Mouse (Mus musculus) hindbrain, embryonic 16.5 days (tissue): Measurements from ENCODE around the gene Vash1. TPM values are rescaled to one million over a fixed set of nuclear protein-coding genes. Genes with fewer than 3 reads are reported as not detected.

ENCODE experiments used
- ATAC-seq: fragments of 200-750 bp; cut with Nextera tagmentation; 2 replicates; pipeline ENCODE4 v1.8.0; 2017; ENCODE audit warnings: moderate TSS enrichment, moderate library complexity
- H3K27ac ChIP-seq: fragments of 300-500 bp; sonication (generic); 2 replicates; pipeline ENCODE4 v1.5.1; 2014; ENCODE audit warnings: low read depth, mild to moderate bottlenecking, control low read depth, low read length, moderate library complexity
- H3K27me3 ChIP-seq: fragments of 300-500 bp; sonication (generic); replicated peaks from 2 replicates; pipeline ENCODE4 v1.6.1; 2014; ENCODE audit warnings: low read length; ENCODE audit not compliant: control insufficient read depth, insufficient read depth
- H3K36me3 ChIP-seq: fragments of 300-500 bp; sonication (generic); 2 replicates; pipeline ENCODE4 v1.6.1; 2014; ENCODE audit warnings: mild to moderate bottlenecking, low read length, moderate library complexity, mixed read lengths; ENCODE audit not compliant: control insufficient read depth, insufficient read depth
- H3K4me1 ChIP-seq: fragments of 300-500 bp; sonication (generic); 2 replicates; pipeline ENCODE4 v1.6.1; 2014; ENCODE audit warnings: low read depth, low read length; ENCODE audit not compliant: control insufficient read depth, insufficient read depth
- H3K4me2 ChIP-seq: fragments of 300-500 bp; sonication (generic); 2 replicates; pipeline ENCODE4 v1.6.1; 2014; ENCODE audit warnings: mild to moderate bottlenecking, low read length, control low read depth, moderate library complexity
- H3K4me3 ChIP-seq: fragments of 300-500 bp; sonication (generic); 2 replicates; pipeline ENCODE4 v1.5.1; 2014; ENCODE audit warnings: mild to moderate bottlenecking, low read length, control low read depth, moderate library complexity
- H3K9ac ChIP-seq: fragments of 300-500 bp; sonication (generic); 2 replicates; pipeline ENCODE4 v1.6.1; 2014; ENCODE audit warnings: low read depth, mild to moderate bottlenecking, control low read depth, low read length, moderate library complexity
- H3K9me3 ChIP-seq: fragments of 300-500 bp; sonication (generic); 2 replicates; pipeline ENCODE4 v1.6.1; 2014; ENCODE audit warnings: mild to moderate bottlenecking, low read length, moderate library complexity; ENCODE audit not compliant: control insufficient read depth
- WGBS: fragments of 180-500 bp; shearing (Covaris S2); extraction: QIAGEN DNeasy Blood & Tissue Kit; methylation state at CpG from one replicate; pipeline ENCODE4 v1.1.7; 2014; 5-methylcytosine and 5-hydroxymethylcytosine counted together
- polyA plus RNA-seq: library from polyadenylated mRNA; unstranded; fragments of >200 nt; fragmentation: Nextera tagmentation; extraction: Ambion mirVana; gene quantifications from 2 replicates; pipeline ENCODE4 v1.2.1, GENCODE M21; 2015

The Vash1 gene
- polyA plus RNA-seq, 1 experiment from 2014 or later = 28.3 TPM

DNA sequence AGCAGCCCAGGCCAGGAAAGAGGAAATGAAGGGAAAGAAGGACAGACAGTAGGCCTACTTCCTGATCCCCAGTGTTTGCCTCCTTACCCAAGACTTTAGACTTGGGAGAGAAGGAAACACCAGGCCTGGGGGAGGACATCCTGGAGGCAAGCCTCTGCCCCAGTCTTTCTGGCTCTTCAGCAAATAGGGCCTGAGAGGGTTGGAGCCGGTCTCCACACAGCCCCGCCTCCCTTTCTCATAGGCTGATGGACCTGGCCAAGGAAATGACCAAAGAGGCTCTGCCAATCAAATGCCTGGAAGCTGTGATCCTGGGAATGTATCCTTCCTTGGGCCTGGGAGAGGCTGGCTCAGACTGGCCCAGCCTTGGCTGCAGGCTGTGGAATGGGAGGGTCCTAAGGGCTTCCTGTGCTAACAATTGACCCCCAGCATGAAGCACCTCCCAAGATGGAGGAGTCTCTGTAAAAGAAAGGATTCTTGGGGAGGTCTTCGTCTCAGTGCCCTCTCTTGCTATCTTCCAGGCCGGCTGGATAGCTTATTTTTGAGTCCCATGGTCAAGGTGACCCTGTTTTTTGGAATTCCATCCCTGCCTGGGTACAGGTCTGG, 9.6 kb downstream of the Vash1 start:
- ATAC-seq = no peak
- Histone ChIP-seq H3K4me1 (peaks cover 19% of the 10 kb centered on the region), H3K4me3 (no peak overlapping the region), H3K9me3 (no peaks in the 10 kb centered on the region), H3K27ac (peak overlapping the region; percentile 14; the same call in 1 of the 2 replicates), H3K9ac (no peak overlapping the region), H3K27me3 (no peaks in the 10 kb centered on the region), H3K36me3 (peaks cover 25% of the 10 kb centered on the region), H3K4me2 (no peak overlapping the region)
- 78% methylated on average over 4 of the region's 4 CpGs for WGBS

DNA sequence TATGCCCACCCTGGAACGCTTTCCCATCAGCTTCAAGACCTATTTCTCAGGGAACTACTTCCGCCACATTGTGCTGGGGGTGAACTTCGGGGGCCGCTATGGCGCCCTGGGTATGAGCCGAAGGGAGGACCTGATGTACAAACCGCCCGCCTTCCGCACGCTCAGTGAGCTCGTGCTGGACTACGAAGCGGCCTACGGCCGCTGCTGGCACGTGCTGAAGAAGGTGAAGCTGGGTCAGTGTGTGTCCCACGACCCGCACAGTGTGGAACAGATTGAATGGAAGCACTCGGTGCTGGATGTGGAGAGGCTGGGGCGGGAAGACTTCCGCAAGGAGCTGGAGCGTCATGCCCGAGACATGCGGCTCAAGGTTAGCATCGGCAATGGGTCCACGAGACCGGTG, 10.4 kb downstream of the Vash1 start:
- no peak overlapping the region for H3K4me2 ChIP-seq
- 96% methylated on average over 27 of the region's 27 CpGs for WGBS
- no peak for ATAC-seq
- no peak overlapping the region for H3K27ac ChIP-seq
- H3K9me3 ChIP-seq = no peaks in the 10 kb centered on the region
- peaks cover 16% of the 10 kb centered on the region for H3K4me1 ChIP-seq
- no peak overlapping the region for H3K4me3 ChIP-seq
- no peaks in the 10 kb centered on the region for H3K27me3 ChIP-seq
- peaks cover 25% of the 10 kb centered on the region for H3K36me3 ChIP-seq
- H3K9ac ChIP-seq = no peak overlapping the region

GRCm38 (mm10) chr12:86690700-86691485, 12.4 kb downstream of the Vash1 start:
- H3K9ac ChIP-seq = no peak overlapping the region; the same call in 1 of the 2 replicates
- H3K4me3 ChIP-seq = no peak overlapping the region
- ATAC-seq = no peak
- no peaks in the 10 kb centered on the region for H3K9me3 ChIP-seq
- H3K27ac ChIP-seq = peak overlapping the region; percentile 51
- peaks cover 8% of the 10 kb centered on the region; the same call in 1 of the 2 replicates for H3K4me1 ChIP-seq
- WGBS = 77% methylated on average over 12 of the region's 12 CpGs
- H3K27me3 ChIP-seq = no peaks in the 10 kb centered on the region
- peaks cover 35% of the 10 kb centered on the region for H3K36me3 ChIP-seq
- H3K4me2 ChIP-seq = no peak overlapping the region

GRCm38 (mm10) chr12:86692471-86693356, 14.2 kb downstream of the Vash1 start:
- H3K27me3 ChIP-seq = no peaks in the 10 kb centered on the region

DNA sequence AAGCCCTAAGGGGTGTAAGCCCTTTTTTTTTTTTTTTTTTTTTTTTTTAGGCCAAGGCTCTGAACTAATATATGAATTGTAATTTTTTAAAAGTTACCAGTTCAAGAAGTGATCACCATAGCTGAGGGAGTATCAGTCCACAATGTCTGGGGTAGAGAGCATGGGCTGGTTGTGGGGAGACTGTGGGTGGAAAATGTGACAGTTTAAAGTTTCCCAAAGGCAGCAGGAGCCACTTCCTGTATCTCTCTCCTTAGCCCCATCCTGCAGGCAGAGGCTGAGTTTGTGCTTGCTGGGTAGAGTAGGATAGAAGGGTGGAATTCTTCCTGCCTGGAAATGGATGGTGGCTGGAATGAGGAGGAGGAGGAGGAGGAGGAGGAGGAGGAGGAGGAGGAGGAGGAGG, 14.9 kb downstream of the Vash1 start:
- Histone ChIP-seq H3K9me3 (no peaks in the 10 kb centered on the region), H3K4me2 (no peak overlapping the region), H3K27ac (no peak overlapping the region), H3K4me1 (no peaks in the 10 kb centered on the region; the same call in 1 of the 2 replicates), H3K9ac (no peak overlapping the region), H3K27me3 (no peaks in the 10 kb centered on the region), H3K36me3 (peaks cover 27% of the 10 kb centered on the region), H3K4me3 (no peak overlapping the region)
- ATAC-seq = no peak

More at GRCm38 (mm10) chr12:86692471-86693356, 14.2 kb downstream of the Vash1 start:
- Histone ChIP-seq H3K9ac (no peak overlapping the region), H3K4me1 (no peaks in the 10 kb centered on the region; the same call in 1 of the 2 replicates), H3K9me3 (no peaks in the 10 kb centered on the region), H3K27ac (no peak overlapping the region), H3K36me3 (peaks cover 31% of the 10 kb centered on the region), H3K4me3 (no peak overlapping the region), H3K4me2 (no peak overlapping the region)
- no peak for ATAC-seq
- WGBS = 70% methylated on average over 5 of the region's 5 CpGs

- Histone ChIP-seq H3K27me3 (no peaks in the 10 kb centered on the region), H3K4me3 (no peak overlapping the region), H3K4me2 (no peak overlapping the region), H3K36me3 (peaks cover 20% of the 10 kb centered on the region), H3K27ac (no peak overlapping the region), H3K4me1 (peaks cover under 1% of the 10 kb centered on the region; the same call in 1 of the 2 replicates), H3K9ac (no peak overlapping the region), H3K9me3 (no peaks in the 10 kb centered on the region)
- 100% methylated on average over 1 of the region's 1 CpGs for WGBS
- no peak for ATAC-seq
Measured at GRCm38 (mm10) chr12:86694441-86694840, 15.9 kb downstream of the Vash1 start.

DNA sequence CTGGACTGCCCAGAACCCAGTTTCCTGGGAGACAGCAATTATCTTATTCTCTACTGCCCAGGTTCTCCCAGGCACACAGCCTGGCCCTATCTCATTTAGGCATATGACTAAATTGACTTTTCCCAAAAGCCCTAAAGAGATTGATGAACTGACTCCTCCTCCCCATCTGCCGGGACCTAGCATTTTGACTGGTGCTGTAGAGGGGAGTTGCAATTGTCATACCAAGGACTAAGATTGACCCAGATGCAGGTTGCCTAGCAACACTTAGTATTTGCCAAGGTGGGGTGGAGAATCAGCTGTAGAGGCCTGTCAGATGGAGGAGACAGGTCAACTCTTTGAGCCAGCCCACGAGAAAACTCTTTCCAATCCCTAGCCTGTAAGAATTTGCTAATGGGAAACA, 19.5 kb downstream of the Vash1 start:
- no peak overlapping the region for H3K4me3 ChIP-seq
- no peak overlapping the region for H3K4me2 ChIP-seq
- 24% methylated on average over 2 of the region's 2 CpGs for WGBS
- no peak overlapping the region for H3K27ac ChIP-seq
- no peak for ATAC-seq
- no peaks in the 10 kb centered on the region for H3K27me3 ChIP-seq
- no peaks in the 10 kb centered on the region for H3K9me3 ChIP-seq
- H3K4me1 ChIP-seq = peaks cover 11% of the 10 kb centered on the region
- no peak overlapping the region for H3K9ac ChIP-seq
- peaks cover 10% of the 10 kb centered on the region for H3K36me3 ChIP-seq

GRCm38 (mm10) chr12:86698537-86698936, 20.0 kb downstream of the Vash1 start:
- Histone ChIP-seq H3K36me3 (peaks cover 10% of the 10 kb centered on the region), H3K4me1 (peaks cover 11% of the 10 kb centered on the region), H3K9ac (no peak overlapping the region), H3K27me3 (no peaks in the 10 kb centered on the region), H3K9me3 (no peaks in the 10 kb centered on the region), H3K27ac (peak overlapping the region; percentile 37), H3K4me2 (no peak overlapping the region), H3K4me3 (no peak overlapping the region)
- no peak for ATAC-seq
